27 mouse cellular contexts compared by ENCODE assay signal in the genomic region with DNA sequence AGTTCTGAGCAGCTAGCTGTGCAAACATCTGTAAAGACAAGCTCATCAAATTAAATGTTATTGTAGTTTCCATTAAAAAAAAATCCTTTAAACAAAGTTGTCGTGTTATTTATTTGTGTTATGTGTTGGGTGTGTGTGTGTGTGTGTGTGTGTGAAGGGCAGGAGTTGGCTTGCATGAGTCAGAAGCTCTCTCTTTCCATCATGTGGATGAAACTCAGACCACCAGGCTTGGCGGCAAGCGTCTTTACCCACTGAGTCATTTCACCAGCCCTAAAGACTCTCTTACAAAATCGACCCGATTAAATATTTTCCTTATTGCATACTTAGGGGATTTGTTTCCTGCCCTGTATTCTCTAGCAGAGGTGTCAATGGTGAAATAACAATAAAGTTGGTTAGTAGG.
"Had no signal": no experiment of that assay in that cellular context is flagged by ENCODE, and none has a peak within 500 bp of the region (broad histone marks: within the 10 kb centered on the region; RNA-seq: fewer than 3 reads in every experiment).

No protein-coding gene starts in this region.

- H3K9ac ChIP-seq: heart, embryonic 13.5 days; heart, embryonic 15.5 days; hindbrain, embryonic 12.5 days; hindbrain, embryonic 14.5 days; intestine, embryonic 15.5 days; limb, embryonic 13.5 days; limb, embryonic 15.5 days; liver, embryonic 12.5 days; liver, embryonic 14.5 days had no signal

- H3K4me3 ChIP-seq: heart, embryonic 13.5 days; heart, embryonic 15.5 days; hindbrain, embryonic 10.5 days; hindbrain, embryonic 12.5 days; intestine, embryonic 15.5 days; layer of hippocampus, adult 2 months; limb, embryonic 13.5 days; limb, embryonic 15.5 days; liver, embryonic 12.5 days had no signal

- H3K4me2 ChIP-seq: heart, embryonic 11.5 days; heart, embryonic 13.5 days; heart, embryonic 15.5 days; hindbrain, embryonic 12.5 days; hindbrain, embryonic 14.5 days; intestine, embryonic 15.5 days; limb, embryonic 13.5 days; limb, embryonic 15.5 days; liver, embryonic 12.5 days had no signal

- H3K4me1 ChIP-seq: heart, embryonic 13.5 days; heart, embryonic 15.5 days; hindbrain, embryonic 10.5 days; hindbrain, embryonic 12.5 days; intestine, embryonic 15.5 days; limb, embryonic 13.5 days; limb, embryonic 15.5 days; liver, embryonic 12.5 days had no signal

- H3K27ac ChIP-seq: heart, embryonic 13.5 days; heart, embryonic 15.5 days; hindbrain, embryonic 10.5 days; hindbrain, embryonic 12.5 days; hindbrain, embryonic 14.5 days; intestine, embryonic 15.5 days; layer of hippocampus, adult 2 months; limb, embryonic 13.5 days; limb, embryonic 15.5 days; liver, embryonic 12.5 days; liver, embryonic 14.5 days had no signal

- H3K9me3 ChIP-seq: heart, embryonic 13.5 days; heart, embryonic 15.5 days; hindbrain, embryonic 10.5 days; hindbrain, embryonic 12.5 days; intestine, embryonic 15.5 days; limb, embryonic 13.5 days; limb, embryonic 15.5 days; liver, embryonic 12.5 days had no signal

- H3K27me3 ChIP-seq: heart, embryonic 13.5 days; heart, embryonic 15.5 days; hindbrain, embryonic 12.5 days; intestine, embryonic 15.5 days; limb, embryonic 13.5 days; limb, embryonic 15.5 days; liver, embryonic 12.5 days had no signal

- DNase-seq: gastrocnemius, postnatal 14 days; gastrocnemius, postnatal 36 days; heart, adult 18-20 months; heart, postnatal 14 days; heart, postnatal 4 days; kidney, adult 18-20 months; kidney, adult 8-10 months; kidney, postnatal 10 days; kidney, postnatal 25 days; kidney, postnatal 4 days; layer of hippocampus, postnatal 36 days; left cerebral cortex, postnatal 4 days had no signal

- H3K36me3 ChIP-seq: heart, embryonic 13.5 days; heart, embryonic 15.5 days; hindbrain, embryonic 10.5 days; hindbrain, embryonic 12.5 days; intestine, embryonic 15.5 days; limb, embryonic 13.5 days; limb, embryonic 15.5 days; liver, embryonic 12.5 days had no signal

- ATAC-seq: hindbrain, embryonic 16.5 days; inflammation-experienced regulatory T-cells, adult 6 months; intestine, embryonic 15.5 days; intestine, postnatal 0 days; liver, embryonic 12.5 days had no signal
